Mouse (Mus musculus) urinary bladder, adult 18-20 months (tissue): Measurements from ENCODE around the gene Esm1.
A peak's percentile ranks its signal among the peaks of the same experiment; 100 is the strongest.
"Not testable (repeated sequence)": the region's sequence is repeated elsewhere in the genome, so short reads cannot be mapped to it uniquely, and the experiment has no call there.

Experiments
- DNase-seq, 2 experiments: peaks; one replicate each; pipeline ENCODE4 v3.0.0; 2022; ENCODE audit warnings: low spot score in 2 of 2, mixed read lengths in 2 of 2

Gene Esm1

DNA sequence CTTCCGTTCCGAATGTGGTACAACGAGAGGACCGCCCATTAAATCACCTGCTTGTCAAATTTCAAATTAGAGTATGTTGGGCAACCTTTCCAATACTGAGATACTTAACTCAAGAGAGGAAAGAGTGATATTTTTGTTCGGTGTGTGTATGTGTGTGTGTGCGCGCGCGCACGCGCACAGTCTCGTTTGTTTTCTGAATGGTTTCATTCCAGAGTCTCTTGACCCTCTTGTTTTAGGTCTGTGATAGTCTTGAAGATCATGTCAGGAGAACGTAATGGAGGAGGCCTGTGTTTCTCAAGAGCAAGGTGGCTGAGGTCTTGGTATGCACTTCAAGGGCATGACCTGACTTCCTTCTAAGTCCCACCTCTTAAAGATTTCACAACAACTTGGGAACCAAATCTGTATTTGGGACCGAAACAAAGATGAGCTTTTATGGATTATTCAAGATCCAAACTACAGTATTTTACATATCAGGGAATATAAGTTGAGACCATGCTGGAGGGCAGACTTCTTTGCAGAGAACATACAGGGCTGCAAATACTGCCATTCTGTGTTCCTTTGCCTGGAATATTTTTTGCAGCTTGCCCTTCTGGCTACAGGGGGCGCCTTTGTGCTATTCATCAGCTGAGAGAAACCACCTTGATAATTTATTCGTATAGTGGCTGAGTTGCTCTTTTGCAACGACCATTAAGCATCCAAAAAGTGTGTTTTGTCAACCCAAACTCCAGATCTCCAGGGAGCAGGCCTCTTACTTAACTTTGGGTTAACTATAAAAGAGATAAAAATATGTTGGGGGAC, 18.4 kb downstream of the Esm1 start:
- no peak for DNase-seq

DNA sequence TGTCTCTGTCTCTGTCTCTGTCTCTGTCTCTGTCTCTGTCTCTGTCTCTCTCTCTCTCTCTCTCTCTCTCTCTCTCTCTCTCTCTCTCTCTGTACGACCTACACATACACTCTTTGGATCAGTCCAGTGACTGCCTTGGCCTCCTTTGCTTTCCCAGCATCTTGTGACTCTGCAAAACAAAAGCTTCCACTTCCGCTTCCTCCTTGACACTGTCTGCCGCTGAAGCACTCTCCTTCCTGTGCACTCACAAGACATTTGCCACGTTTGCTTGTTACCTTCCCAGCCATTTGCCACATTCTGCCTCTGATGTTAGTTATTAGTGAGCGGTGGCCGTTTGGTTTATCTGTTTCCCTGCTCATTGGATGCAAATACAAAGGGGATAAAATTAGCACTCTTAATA, 32.7 kb downstream of the Esm1 start:
- no peak for DNase-seq

GRCm38 (mm10) chr13:113245025-113245424, 35.6 kb downstream of the Esm1 start:
- no peak for DNase-seq

DNA sequence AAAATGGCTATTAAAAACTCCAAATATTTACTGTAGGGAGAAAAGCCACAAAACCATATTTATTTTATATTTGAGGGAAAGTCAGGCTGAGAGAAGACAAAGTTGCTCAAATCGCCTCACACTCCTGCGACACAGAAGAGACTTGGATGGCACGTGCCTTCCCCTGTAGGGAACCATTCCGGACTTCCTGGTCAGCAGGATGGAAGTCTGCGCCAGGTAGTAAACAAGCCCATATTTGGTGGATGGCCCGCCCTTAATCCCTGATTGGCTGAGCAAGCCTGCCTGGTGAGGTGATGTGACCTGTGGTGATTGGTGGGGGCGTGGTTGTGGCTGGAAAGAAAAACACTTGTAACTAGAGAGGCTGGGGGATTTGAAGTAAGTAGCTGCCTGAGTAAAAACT, 43.1 kb downstream of the Esm1 start:
- not testable (repeated sequence) for DNase-seq

DNA sequence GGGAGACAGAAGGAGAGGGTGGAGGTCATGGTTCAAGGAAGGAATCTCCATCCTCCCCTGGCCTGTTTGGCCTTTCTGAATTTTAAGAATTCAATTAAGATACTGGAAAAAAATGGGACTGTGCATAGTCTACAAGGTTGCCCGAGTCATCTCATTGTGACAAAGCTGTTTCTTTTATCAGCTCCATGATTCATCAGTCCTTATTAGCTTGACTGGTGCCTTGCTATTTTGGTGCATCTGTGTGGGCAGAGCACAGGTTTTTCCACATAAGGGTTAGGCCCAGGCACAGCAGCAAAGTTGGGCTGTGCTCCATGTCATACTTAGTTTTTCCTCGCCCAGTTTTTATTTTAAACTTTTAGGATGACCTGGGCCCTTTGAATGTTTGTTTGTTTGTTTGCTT, 47.3 kb downstream of the Esm1 start:
- DNase-seq, result no peak

DNA sequence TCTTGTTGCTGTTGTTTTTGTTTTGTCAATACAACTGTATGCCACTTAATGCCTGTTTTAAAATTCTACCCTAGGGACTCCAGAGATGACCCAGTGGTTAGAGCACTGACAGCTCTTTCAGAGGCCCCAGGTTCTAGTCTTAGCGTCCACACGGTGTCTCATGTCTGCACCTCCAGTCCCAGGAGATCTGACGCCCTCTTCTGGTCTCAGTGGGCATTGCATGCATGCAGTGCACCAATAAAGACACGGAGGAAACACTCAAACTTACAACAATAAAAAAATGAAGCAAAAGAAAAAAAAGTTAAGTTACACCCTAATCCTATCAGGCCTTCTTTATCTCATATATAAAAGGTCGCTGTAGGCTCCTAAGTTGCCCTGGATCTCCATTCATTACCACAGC, 47.7 kb downstream of the Esm1 start:
- DNase-seq, result no peak

DNA sequence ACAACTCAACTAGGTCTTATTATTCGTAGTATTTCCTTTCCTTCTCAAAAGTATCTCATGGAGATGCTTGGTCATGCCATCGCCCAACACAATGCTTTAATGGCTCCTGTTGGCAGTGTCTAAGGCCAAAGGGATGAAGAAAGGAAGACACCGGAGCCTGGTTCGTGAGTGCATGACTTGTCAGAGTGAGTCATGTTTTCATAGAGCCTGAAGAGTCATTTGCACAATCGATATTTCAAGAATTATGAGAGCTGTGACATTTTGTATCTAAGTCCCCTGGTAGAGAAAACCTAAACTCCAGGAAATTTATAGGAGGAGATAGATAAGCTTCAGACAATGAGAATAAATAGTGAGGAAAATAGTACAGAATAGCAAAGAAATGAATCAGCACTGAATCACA, 49.8 kb downstream of the Esm1 start:
- DNase-seq, result no peak

DNA sequence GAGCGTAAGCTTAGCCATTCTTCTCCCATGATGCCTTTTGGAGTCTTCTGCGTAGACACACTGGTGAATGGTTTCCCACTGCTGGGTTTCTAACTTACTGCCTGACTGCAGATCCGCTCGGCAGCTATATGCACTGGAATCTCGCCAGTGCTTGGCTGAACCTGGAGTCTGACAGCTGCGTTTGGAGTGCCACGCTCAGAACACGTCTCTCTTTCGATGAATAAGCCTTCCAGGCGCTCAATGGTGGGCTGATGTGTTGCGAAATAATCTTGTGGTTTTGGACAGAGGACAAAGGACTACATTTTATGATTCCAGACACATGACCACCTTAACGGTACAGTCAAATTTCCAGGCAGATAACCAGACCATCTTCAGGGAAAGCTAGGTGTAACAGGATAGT, 53.4 kb downstream of the Esm1 start:
- no peak for DNase-seq

- peak in 1 of 2 experiments; percentile 41 for DNase-seq
These were observed 55.8 kb downstream of the Esm1 start for GRCm38 (mm10) chr13:113265257-113265656.

DNA sequence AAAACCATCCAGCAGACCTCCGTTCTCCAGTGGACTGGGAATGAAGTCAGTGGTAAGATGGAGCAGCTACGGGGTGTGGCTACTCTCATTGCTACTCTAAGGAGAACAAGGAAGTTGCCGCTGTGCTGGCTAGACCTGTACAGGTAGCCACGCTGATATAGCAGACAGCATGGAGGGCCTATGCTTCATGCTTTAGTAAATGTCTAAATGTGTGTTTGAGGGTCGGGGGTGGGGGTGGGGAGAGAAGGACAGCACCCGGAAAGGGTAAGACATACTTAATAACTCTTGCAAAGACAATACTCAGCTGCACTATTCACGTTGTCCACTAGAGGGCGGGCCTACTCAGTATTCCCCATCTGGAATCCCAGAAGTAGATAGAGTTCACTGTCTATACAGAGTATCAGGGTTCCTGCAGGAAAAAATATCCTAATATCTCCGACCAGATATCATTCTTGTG, 57.1 kb downstream of the Esm1 start:
- DNase-seq, result peak; percentile 40 to 61

- DNase-seq, result no peak
These were observed 57.7 kb downstream of the Esm1 start for GRCm38 (mm10) chr13:113267204-113267603.
